In the genomic region with DNA sequence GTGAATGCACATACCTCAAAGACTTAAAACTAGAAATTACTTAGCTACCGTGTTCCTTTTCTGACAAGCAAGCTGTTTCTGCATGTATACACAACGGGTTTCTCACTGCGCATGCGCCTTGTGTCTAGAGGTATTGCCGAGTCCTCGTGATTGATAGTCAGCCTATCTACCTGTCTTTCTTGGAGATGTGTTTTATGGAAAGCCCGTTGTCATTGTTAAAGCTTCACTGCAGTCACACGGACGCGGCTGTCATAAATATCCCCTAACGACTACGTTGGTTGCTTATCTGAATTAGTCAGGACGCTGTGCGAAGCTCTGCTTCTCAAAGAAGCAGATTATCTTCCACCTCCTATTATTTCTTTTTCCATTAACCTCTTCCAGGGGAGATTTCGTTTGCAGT, we compare ENCODE assay signal across 18 mouse cellular contexts.
A peak's percentile ranks its signal among the peaks of the same experiment; 100 is the strongest.
DNase-seq lines count a peak whose midpoint lies in the region; ATAC-seq lines count a peak whose summit lies in the region.
"Had no signal": no experiment of that assay in that cellular context is flagged by ENCODE, and none has a peak within 500 bp of the region (broad histone marks: within the 10 kb centered on the region; RNA-seq: fewer than 3 reads in every experiment).

No protein-coding gene starts in this region.

- H3K9ac ChIP-seq in forebrain, embryonic 14.5 days (ENCODE audit: low read length) = no peak overlapping the region
- H3K9ac ChIP-seq in forebrain, embryonic 11.5 days (ENCODE audit: low read length) = no peak overlapping the region
- no peak overlapping the region for H3K9ac ChIP-seq in hindbrain, embryonic 13.5 days
- H3K9ac ChIP-seq in midbrain, embryonic 14.5 days (replicated peaks; ENCODE audit: low read length) = no peak overlapping the region
- no peak overlapping the region for H3K9ac ChIP-seq in midbrain, embryonic 11.5 days (ENCODE audit: low read length)
- H3K9ac ChIP-seq in midbrain, embryonic 16.5 days (ENCODE audit: low read depth, low read length) = no peak overlapping the region
- H3K9ac ChIP-seq: limb, embryonic 12.5 days; liver, embryonic 15.5 days had no signal

- ATAC-seq in forebrain, embryonic 14.5 days = no peak
- ATAC-seq in forebrain, embryonic 11.5 days (replicated peaks; ENCODE audit: low FRiP score) = no peak
- ATAC-seq in hindbrain, embryonic 13.5 days (ENCODE audit: low FRiP score) = 0 out of 2 replicates have a peak, but pooled peaks have one; percentile 49
- no peak for ATAC-seq in midbrain, embryonic 14.5 days (ENCODE audit: low FRiP score, low TSS enrichment)
- no peak for ATAC-seq in midbrain, embryonic 11.5 days (ENCODE audit: low FRiP score)
- ATAC-seq in midbrain, embryonic 16.5 days = peak; percentile 56; the same call in 1 of the 2 replicates
- ATAC-seq: inflammation-experienced regulatory T-cells, adult 6 months; Patski had no signal

- no peaks in the 10 kb centered on the region; the same call in 1 of the 2 replicates for H3K4me1 ChIP-seq in forebrain, embryonic 14.5 days (ENCODE audit: control insufficient read depth, insufficient read depth, low read length)
- 0 out of 2 replicates have a peak, but pooled peaks cover 2% of the 10 kb centered on the region for H3K4me1 ChIP-seq in forebrain, embryonic 11.5 days (replicated peaks; ENCODE audit: control insufficient read depth, insufficient read depth, low read length)
- no peaks in the 10 kb centered on the region for H3K4me1 ChIP-seq in hindbrain, embryonic 13.5 days (replicated peaks)
- H3K4me1 ChIP-seq in hindbrain, embryonic 10.5 days (replicated peaks) = no peaks in the 10 kb centered on the region
- H3K4me1 ChIP-seq in midbrain, embryonic 14.5 days (ENCODE audit: control insufficient read depth, insufficient read depth, low read length) = 0 out of 2 replicates have a peak, but pooled peaks cover 5% of the 10 kb centered on the region
- H3K4me1 ChIP-seq in midbrain, embryonic 11.5 days (ENCODE audit: control insufficient read depth, insufficient read depth, low read length) = no peaks in the 10 kb centered on the region
- H3K4me1 ChIP-seq in midbrain, embryonic 16.5 days (ENCODE audit: control insufficient read depth, insufficient read depth, low read length) = no peaks in the 10 kb centered on the region
- H3K4me1 ChIP-seq: liver, embryonic 15.5 days had no signal

- H3K9me3 ChIP-seq in forebrain, embryonic 14.5 days (replicated peaks; ENCODE audit: control insufficient read depth, low read length) = no peaks in the 10 kb centered on the region
- H3K9me3 ChIP-seq in forebrain, embryonic 11.5 days (ENCODE audit: control insufficient read depth, low read length) = no peaks in the 10 kb centered on the region
- no peaks in the 10 kb centered on the region for H3K9me3 ChIP-seq in hindbrain, embryonic 13.5 days
- no peaks in the 10 kb centered on the region for H3K9me3 ChIP-seq in hindbrain, embryonic 10.5 days
- H3K9me3 ChIP-seq in midbrain, embryonic 14.5 days (ENCODE audit: control insufficient read depth, low read length) = no peaks in the 10 kb centered on the region
- H3K9me3 ChIP-seq in midbrain, embryonic 11.5 days (ENCODE audit: control insufficient read depth, low read length) = no peaks in the 10 kb centered on the region
- no peaks in the 10 kb centered on the region for H3K9me3 ChIP-seq in midbrain, embryonic 16.5 days (replicated peaks; ENCODE audit: control insufficient read depth, low read length, poor library complexity, severe bottlenecking)
- H3K9me3 ChIP-seq: limb, embryonic 12.5 days; liver, embryonic 15.5 days had no signal

- DNase-seq in forebrain, embryonic 14.5 days (ENCODE audit: low spot score) = peak; percentile 59
- DNase-seq in forebrain, embryonic 11.5 days (ENCODE audit: low spot score) = no peak
- no peak for DNase-seq in hindbrain, embryonic 10.5 days (ENCODE audit: low spot score)
- peak; percentile 72 for DNase-seq in midbrain, embryonic 14.5 days
- no peak for DNase-seq in midbrain, embryonic 11.5 days (ENCODE audit: low spot score, missing footprints)
- no peak for DNase-seq in ovary, postnatal 10 days (ENCODE audit: low spot score)
- DNase-seq: cerebellum, adult 8-10 months; embryo, embryonic 11 days; kidney, postnatal 10 days; layer of hippocampus, adult 9-11 months; thymus, postnatal 25 days had no signal

- 48% methylated on average over 15 of the region's 15 CpGs for WGBS in forebrain, embryonic 14.5 days
- WGBS in forebrain, embryonic 11.5 days = 66% methylated on average over 15 of the region's 15 CpGs
- 74% methylated on average over 15 of the region's 15 CpGs for WGBS in hindbrain, embryonic 13.5 days
- WGBS in hindbrain, embryonic 10.5 days = 88% methylated on average over 15 of the region's 15 CpGs
- 48% methylated on average over 15 of the region's 15 CpGs for whole genome bisulfite sequencing in midbrain, embryonic 14.5 days
- 80% methylated on average over 15 of the region's 15 CpGs for WGBS in midbrain, embryonic 11.5 days
- WGBS in midbrain, embryonic 16.5 days = 49% methylated on average over 15 of the region's 15 CpGs

- no peak overlapping the region for H3K4me3 ChIP-seq in forebrain, embryonic 14.5 days (ENCODE audit: low read depth, low read length)
- H3K4me3 ChIP-seq in forebrain, embryonic 11.5 days (ENCODE audit: low read depth, low read length) = no peak overlapping the region
- no peak overlapping the region for H3K4me3 ChIP-seq in hindbrain, embryonic 13.5 days
- no peak overlapping the region for H3K4me3 ChIP-seq in hindbrain, embryonic 10.5 days
- no peak overlapping the region for H3K4me3 ChIP-seq in midbrain, embryonic 14.5 days (replicated peaks; ENCODE audit: low read depth, low read length)
- H3K4me3 ChIP-seq in midbrain, embryonic 11.5 days (ENCODE audit: low read depth, low read length) = no peak overlapping the region
- H3K4me3 ChIP-seq in midbrain, embryonic 16.5 days (ENCODE audit: low read depth, low read length) = peak overlapping the region; percentile 24
- H3K4me3 ChIP-seq: limb, embryonic 12.5 days; liver, embryonic 15.5 days had no signal

- H3K27ac ChIP-seq in forebrain, embryonic 14.5 days (ENCODE audit: low read depth, low read length) = no peak overlapping the region
- no peak overlapping the region for H3K27ac ChIP-seq in forebrain, embryonic 11.5 days (ENCODE audit: low read depth, low read length)
- H3K27ac ChIP-seq in hindbrain, embryonic 13.5 days = no peak overlapping the region
- H3K27ac ChIP-seq in hindbrain, embryonic 10.5 days = no peak overlapping the region
- no peak overlapping the region for H3K27ac ChIP-seq in midbrain, embryonic 14.5 days (replicated peaks; ENCODE audit: low read depth, low read length)
- no peak overlapping the region for H3K27ac ChIP-seq in midbrain, embryonic 11.5 days (ENCODE audit: low read depth, low read length)
- no peak overlapping the region for H3K27ac ChIP-seq in midbrain, embryonic 16.5 days (ENCODE audit: low read length)
- H3K27ac ChIP-seq: limb, embryonic 12.5 days; liver, embryonic 15.5 days had no signal

- no peaks in the 10 kb centered on the region for H3K27me3 ChIP-seq in forebrain, embryonic 14.5 days (replicated peaks; ENCODE audit: control insufficient read depth, insufficient read depth, low read length)
- no peaks in the 10 kb centered on the region for H3K27me3 ChIP-seq in forebrain, embryonic 11.5 days (ENCODE audit: control insufficient read depth, insufficient read depth, low read length)
- no peaks in the 10 kb centered on the region for H3K27me3 ChIP-seq in hindbrain, embryonic 13.5 days
- no peaks in the 10 kb centered on the region for H3K27me3 ChIP-seq in hindbrain, embryonic 10.5 days (ENCODE audit: insufficient read depth, poor library complexity, severe bottlenecking)
- H3K27me3 ChIP-seq in midbrain, embryonic 14.5 days (ENCODE audit: control insufficient read depth, insufficient read depth, low read length) = no peaks in the 10 kb centered on the region
- no peaks in the 10 kb centered on the region for H3K27me3 ChIP-seq in midbrain, embryonic 11.5 days (ENCODE audit: control insufficient read depth, insufficient read depth, low read length)
- H3K27me3 ChIP-seq in midbrain, embryonic 16.5 days (ENCODE audit: control insufficient read depth, insufficient read depth, low read depth, low read length) = no peaks in the 10 kb centered on the region
- H3K27me3 ChIP-seq: CH12.LX; limb, embryonic 12.5 days; liver, embryonic 15.5 days; Patski had no signal

- no peaks in the 10 kb centered on the region for H3K36me3 ChIP-seq in forebrain, embryonic 14.5 days (ENCODE audit: control insufficient read depth, insufficient read depth, low read length)
- H3K36me3 ChIP-seq in forebrain, embryonic 11.5 days (ENCODE audit: control insufficient read depth, insufficient read depth, low read length) = no peaks in the 10 kb centered on the region
- H3K36me3 ChIP-seq in hindbrain, embryonic 13.5 days = no peaks in the 10 kb centered on the region
- H3K36me3 ChIP-seq in hindbrain, embryonic 10.5 days = no peaks in the 10 kb centered on the region
- no peaks in the 10 kb centered on the region for H3K36me3 ChIP-seq in midbrain, embryonic 14.5 days (ENCODE audit: control insufficient read depth, insufficient read depth, low read length)
- no peaks in the 10 kb centered on the region for H3K36me3 ChIP-seq in midbrain, embryonic 11.5 days (ENCODE audit: control insufficient read depth, insufficient read depth, low read length)
- H3K36me3 ChIP-seq in midbrain, embryonic 16.5 days (ENCODE audit: control insufficient read depth, insufficient read depth, low read length) = no peaks in the 10 kb centered on the region
- H3K36me3 ChIP-seq: limb, embryonic 12.5 days; liver, embryonic 15.5 days had no signal

- 0 out of 2 replicates have a peak overlapping the region, but pooled peaks have one; percentile 3 for H3K4me2 ChIP-seq in forebrain, embryonic 14.5 days (ENCODE audit: low read length)
- H3K4me2 ChIP-seq in forebrain, embryonic 11.5 days (ENCODE audit: low read depth, low read length, severe bottlenecking) = no peak overlapping the region
- H3K4me2 ChIP-seq in hindbrain, embryonic 13.5 days = peak overlapping the region; percentile 20; the same call in 1 of the 2 replicates
- peak overlapping the region; percentile 33 for H3K4me2 ChIP-seq in midbrain, embryonic 14.5 days (ENCODE audit: low read length)
- H3K4me2 ChIP-seq in midbrain, embryonic 11.5 days = no peak overlapping the region
- H3K4me2 ChIP-seq in midbrain, embryonic 16.5 days (ENCODE audit: low read length) = peak overlapping the region; percentile 37
- H3K4me2 ChIP-seq: limb, embryonic 12.5 days; liver, embryonic 15.5 days had no signal

Comparison
In these comparisons a context has a peak if more than half of its experiments do, and no peak if none do; other contexts are left out.
1. ATAC-seq: peak in hindbrain, embryonic 13.5 days (single experiment) and midbrain, embryonic 16.5 days (single experiment); none in forebrain, embryonic 14.5 days (single experiment), forebrain, embryonic 11.5 days (single experiment), midbrain, embryonic 14.5 days (single experiment) and midbrain, embryonic 11.5 days (single experiment).
2. DNase-seq: peak in forebrain, embryonic 14.5 days (single experiment) and midbrain, embryonic 14.5 days (single experiment); none in forebrain, embryonic 11.5 days (single experiment), hindbrain, embryonic 10.5 days (single experiment), midbrain, embryonic 11.5 days (single experiment) and ovary, postnatal 10 days (single experiment).
3. H3K4me2 ChIP-seq: peak in forebrain, embryonic 14.5 days (single experiment), hindbrain, embryonic 13.5 days (single experiment), midbrain, embryonic 14.5 days (single experiment) and midbrain, embryonic 16.5 days (single experiment); none in forebrain, embryonic 11.5 days (single experiment) and midbrain, embryonic 11.5 days (single experiment).